Mouse (Mus musculus) small intestine, adult 2 months (tissue): ENCODE results near the gene Ccdc92b.

Experiments used
- CTCF ChIP-seq: fragments of 200-500 bp; IDR thresholded peaks from 2 replicates; pipeline ENCODE4 v1.5.1; 2012; ENCODE audit warnings: low read depth, mild to moderate bottlenecking, control low read depth, inconsistent platforms, low read length, moderate library complexity, mixed read lengths; ENCODE audit not compliant: insufficient replicate concordance, insufficient read length; ENCODE audit errors: extremely low read depth
- POLR2A ChIP-seq: fragments of 200-500 bp; IDR thresholded peaks from 2 replicates; pipeline ENCODE4 v1.6.1; 2012; ENCODE audit warnings: low read depth, mild to moderate bottlenecking, control low read depth, inconsistent platforms, low read length, moderate library complexity

DNA sequence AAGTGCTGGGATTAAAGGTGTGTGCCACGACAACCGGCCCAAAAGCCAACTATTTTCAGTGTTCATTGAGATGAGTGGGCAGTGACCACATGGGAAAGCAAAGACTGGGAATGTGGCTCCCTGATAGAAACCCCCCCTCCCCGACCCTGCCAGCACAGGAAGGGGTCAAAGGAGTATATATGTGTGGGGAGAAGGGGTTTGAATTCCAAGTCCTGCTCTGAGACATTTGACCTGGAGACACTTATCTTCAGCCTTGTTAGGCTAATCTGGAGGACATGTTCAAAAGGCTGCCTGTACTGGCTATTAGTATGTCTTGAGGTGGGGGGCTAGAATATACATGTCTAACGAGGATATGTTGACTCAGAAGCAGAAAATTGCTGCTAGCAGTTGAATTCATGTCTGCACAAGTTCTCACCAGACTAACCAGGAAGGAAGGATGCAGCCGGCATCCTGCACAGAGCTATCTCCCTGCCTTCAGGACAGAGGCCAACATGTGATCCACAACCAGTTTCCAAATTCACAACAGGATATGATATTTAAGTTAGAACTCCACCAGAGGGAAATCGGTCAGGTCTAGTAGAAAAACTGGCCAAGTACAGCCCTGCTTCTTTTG is 53.6 kb downstream of the Ccdc92b start:
- TF ChIP-seq POLR2A: no peak
- no peak for TF ChIP-seq CTCF
